Mouse (Mus musculus) gastrocnemius, adult 18-20 months (tissue): Measurements from ENCODE around the gene Triobp. TPM values are rescaled to one million over a fixed set of nuclear protein-coding genes. Genes with fewer than 3 reads are reported as not detected.

Source experiments
- DNase-seq: peaks from one replicate; pipeline ENCODE4 v3.0.0; 2021; ENCODE audit warnings: low spot score
- total RNA-seq, 2 experiments: library from RNA; stranded (reverse); gene quantifications; 2 replicates each; pipeline ENCODE4 v1.2.3; 2021

The Triobp gene
- total RNA-seq, 2 experiments from 2014 or later: 38.8 to 40.7 TPM

- no peak for DNase-seq
These were observed 22.4 kb upstream of the Triobp start for GRCm38 (mm10) chr15:78925129-78925528.

- peak; percentile 95 for DNase-seq
These were observed 21.3 kb upstream of the Triobp start, which contains the start of gene Lgals1 for GRCm38 (mm10) chr15:78926021-78926919. Lgals1 (plus strand) TSS chr15:78926725.

DNA sequence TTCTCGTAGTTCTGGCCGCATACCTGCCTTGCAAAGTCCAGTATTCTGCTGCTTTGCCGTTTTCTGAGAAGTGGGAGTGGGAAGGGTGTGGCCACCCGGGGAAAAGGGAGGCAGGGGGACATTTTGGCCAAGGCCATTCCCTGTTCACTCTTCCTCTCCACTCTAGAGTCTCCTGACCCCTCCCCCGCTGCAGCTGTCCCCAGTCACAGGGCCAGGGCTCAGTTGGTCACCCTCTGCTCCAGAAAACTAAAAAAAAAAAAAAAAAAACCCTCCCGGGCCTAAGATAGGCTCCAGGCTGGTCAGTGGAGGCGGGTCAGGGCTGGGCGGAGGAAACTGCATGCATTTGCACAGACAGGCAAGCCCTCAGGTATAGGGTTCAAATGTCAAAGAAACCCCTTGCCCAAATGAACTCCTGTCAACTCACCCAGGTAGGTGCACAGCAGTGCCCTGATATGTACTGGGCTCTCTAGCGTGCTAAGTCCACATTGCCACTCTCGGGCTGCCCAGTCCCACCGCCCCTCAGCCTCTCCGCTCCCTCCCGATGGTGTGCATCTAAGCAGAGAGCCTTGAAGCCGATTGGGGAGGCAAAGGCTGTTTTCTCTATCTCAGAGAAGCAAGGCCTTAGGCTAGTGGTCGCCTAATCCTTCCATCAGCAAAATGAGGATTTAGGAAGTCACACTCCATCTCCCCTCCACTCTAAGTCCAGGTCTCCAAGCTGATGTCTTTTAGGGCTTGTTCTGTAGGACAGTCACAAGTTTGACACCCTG, 20.3 kb upstream of the Triobp start:
- peak; percentile 62 for DNase-seq

- peak; percentile 69 for DNase-seq
These were observed 19.6 kb upstream of the Triobp start for GRCm38 (mm10) chr15:78927788-78928457.

DNA sequence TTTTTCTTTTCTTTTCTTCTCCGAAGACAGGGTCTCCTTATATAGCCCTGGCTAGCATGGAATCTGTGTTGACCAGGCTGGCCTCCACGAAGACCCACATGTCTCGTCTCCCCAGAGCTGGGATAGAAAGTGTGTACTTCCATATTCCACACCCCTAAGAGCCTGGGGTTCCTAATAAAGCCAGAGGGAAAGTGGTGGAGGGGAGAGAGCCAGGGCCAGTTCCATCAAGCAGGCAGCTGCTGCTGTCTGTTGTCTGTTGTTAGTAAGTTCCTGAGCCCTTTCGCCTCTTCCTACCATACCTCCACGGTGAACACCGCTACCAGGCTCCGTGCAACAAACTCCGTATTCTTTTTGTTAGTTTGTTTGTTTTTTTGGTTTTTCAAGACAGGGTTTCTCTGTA, 19.0 kb upstream of the Triobp start:
- no peak for DNase-seq

- no peak for DNase-seq
These were observed 17.3 kb upstream of the Triobp start for GRCm38 (mm10) chr15:78930192-78930706.

- no peak for DNase-seq
These were observed 16.6 kb upstream of the Triobp start for GRCm38 (mm10) chr15:78930801-78931426.

DNA sequence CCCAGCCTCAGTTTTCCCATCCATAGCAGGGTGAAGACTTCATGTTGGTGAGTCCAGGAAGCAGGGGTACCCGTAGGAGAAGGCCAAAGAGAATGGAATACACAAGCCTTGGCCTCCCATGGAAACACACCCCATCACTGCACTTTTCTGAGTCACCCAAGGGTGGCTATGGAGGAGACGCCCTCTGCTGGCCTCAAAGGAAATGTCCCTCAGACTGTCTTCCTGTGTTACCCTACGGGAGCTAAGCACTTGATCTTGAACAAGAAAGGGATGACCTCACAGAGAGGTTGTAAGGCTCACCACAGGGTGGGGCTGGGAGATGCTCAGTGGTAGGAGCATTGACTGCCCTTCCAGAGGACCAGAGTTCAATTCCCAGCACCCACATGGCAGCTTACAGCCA, 15.9 kb upstream of the Triobp start:
- DNase-seq: peak; percentile 64

DNA sequence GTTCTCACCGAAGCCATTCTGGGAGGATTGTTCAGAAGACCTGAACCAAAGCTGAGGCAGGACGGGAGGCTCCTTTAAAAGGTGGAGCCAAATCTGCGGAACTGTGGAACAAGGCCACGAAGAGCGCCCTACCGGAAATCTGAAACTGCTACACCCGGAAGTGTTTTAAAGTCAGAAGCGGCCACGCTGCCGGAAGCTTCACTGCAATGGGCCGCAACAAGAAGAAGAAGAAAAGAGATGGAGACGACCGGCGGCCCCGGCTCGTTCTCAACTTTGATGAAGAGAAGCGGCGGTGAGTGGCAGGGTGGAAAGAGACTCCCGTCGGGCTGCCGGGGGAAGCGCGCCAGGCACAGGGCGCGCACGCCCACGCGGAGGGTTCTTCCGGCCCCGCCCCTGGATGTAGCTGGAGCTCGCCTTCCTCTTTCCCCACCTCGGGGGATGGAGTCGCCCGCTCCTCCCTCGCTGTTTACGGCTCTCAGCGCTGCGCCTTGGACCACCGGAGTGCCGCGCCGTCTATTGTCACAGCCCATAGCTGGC, 12.7 kb upstream of the Triobp start, which contains the start of gene Nol12:
TSS of gene Nol12 (plus strand) at position 150 of the 537 bp plus-strand sequence.
- peak; percentile 89 for DNase-seq

DNA sequence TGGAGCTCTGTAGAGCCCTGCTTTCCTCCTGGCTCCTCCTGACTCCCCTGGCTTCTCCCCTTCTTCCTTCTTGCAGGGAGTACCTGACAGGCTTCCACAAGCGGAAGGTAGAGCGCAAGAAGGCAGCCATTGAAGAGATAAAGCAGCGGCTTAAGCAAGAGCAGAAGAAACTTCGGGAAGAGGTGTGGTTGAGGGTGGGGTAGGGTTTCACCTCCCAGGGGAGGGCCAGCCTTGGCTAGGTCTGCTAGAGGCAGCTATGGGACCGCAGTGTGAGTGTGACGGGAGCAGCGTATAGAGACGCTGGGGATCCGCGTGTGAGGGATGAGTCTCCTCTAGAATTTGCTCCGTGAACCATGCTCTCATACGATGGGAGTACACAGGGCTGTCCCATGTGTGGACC, 11.1 kb upstream of the Triobp start:
- DNase-seq: no peak

- no peak for DNase-seq
These were observed 10.2 kb upstream of the Triobp start for GRCm38 (mm10) chr15:78937311-78937710.

GRCm38 (mm10) chr15:78937963-78938362, 9.6 kb upstream of the Triobp start:
- no peak for DNase-seq

- DNase-seq: no peak
These were observed 7.2 kb upstream of the Triobp start for GRCm38 (mm10) chr15:78940325-78940724.

DNA sequence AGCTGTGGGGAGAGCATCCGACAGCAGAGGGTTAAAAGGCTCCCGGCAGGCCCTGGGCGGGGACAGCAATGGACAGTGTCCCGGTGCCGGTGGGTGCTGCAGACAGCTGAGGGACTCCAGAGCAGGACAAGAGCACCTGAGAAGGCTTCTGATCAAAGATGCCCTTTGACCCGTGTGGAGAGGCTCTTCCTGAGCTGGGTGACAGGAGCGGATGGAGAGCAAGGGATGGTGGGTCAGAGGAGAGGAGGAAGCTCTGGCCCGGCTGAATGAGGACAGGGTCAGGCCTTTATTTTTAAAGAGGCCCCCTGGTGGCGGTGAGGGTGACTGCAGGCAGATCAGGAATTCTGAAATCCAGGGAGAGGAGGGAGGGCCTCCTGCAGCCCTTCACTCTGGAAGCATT, 4.9 kb upstream of the Triobp start:
- DNase-seq: peak; percentile 88

GRCm38 (mm10) chr15:78946232-78946631, 1.3 kb upstream of the Triobp start:
- no peak for DNase-seq

DNA sequence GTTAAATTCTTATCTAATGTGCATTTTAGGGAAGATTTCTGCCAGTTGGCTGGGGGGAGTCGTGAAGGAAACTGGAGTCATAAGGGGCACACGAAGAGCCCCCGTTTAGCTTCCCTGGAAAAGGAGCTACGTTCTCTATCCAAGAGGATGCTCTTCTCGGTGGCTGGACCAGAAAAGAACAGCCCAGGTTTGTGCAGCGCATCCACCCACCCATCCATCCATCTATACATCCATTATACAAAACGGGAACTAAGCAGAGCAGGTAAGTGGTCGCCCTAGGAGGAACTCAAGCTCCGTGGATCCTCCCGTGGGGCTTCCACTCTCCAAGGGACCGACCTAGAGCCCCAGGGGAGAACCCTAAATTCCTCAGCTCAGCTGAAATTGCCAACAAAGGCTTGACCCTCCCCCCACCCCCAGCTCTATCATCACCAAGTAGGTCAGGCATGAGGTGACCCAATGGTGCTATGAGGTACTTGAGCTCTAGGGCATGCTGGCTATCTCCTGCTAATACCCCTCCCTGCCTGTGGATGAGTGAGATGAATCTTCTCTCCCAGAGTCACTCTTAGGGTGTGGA, 715 bp downstream of the Triobp start:
- DNase-seq: no peak

DNA sequence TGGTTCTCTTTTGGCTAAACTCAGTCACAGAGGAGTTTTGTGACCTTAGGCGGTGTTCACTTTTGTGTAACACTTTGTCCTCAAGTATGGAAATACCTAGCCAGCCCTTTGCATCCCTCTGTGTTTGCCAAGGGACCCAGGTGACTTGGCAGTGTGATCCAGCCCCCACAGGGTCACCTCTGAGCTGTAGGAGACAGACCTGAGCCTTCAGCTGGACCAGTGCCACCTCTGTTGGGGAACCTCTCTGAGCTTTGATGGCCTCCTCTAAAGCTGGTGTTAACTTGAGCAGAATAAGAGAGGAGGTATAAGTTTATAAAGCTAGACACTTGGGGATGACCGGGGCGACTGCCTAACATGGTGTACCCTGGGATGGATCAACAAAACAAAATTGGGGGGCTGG, 1.4 kb downstream of the Triobp start:
- no peak for DNase-seq

GRCm38 (mm10) chr15:78955663-78956062, 8.1 kb downstream of the Triobp start:
- no peak for DNase-seq

- no peak for DNase-seq
These were observed 8.8 kb downstream of the Triobp start for GRCm38 (mm10) chr15:78956351-78956750.

- no peak for DNase-seq
These were observed 9.5 kb downstream of the Triobp start for GRCm38 (mm10) chr15:78957021-78957420.
